Mouse (Mus musculus) hindbrain, embryonic 11.5 days (tissue): ENCODE data around the gene Stam. TPM values are rescaled to one million over a fixed set of nuclear protein-coding genes. Genes with fewer than 3 reads are reported as not detected.
A peak's percentile ranks its signal among the peaks of the same experiment; 100 is the strongest.
"Not testable (repeated sequence)": the region's sequence is repeated elsewhere in the genome, so short reads cannot be mapped to it uniquely, and the experiment has no call there.

ENCODE experiments used
- ATAC-seq: fragments of 200-750 bp; cut with Nextera tagmentation; 2 replicates; pipeline ENCODE4 v1.8.0; 2017; ENCODE audit warnings: mild to moderate bottlenecking, moderate TSS enrichment, moderate library complexity; ENCODE audit not compliant: low FRiP score
- DNase-seq: peaks from one replicate; pipeline ENCODE4 v3.0.0-alpha.2; 2015; ENCODE audit warnings: low spot score
- H3K27ac ChIP-seq: fragments of 300-500 bp; sonication (generic); 2 replicates; pipeline ENCODE4 v1.5.1; 2014; ENCODE audit warnings: mild to moderate bottlenecking, low read depth, low read length
- H3K27me3 ChIP-seq: fragments of 300-500 bp; sonication (generic); 2 replicates; pipeline ENCODE4 v1.6.1; 2014; ENCODE audit warnings: mild to moderate bottlenecking, low read length, moderate library complexity, mixed read lengths; ENCODE audit not compliant: control insufficient read depth, insufficient read depth
- H3K36me3 ChIP-seq: fragments of 300-500 bp; sonication (generic); 2 replicates; pipeline ENCODE4 v1.6.1; 2014; ENCODE audit warnings: mild to moderate bottlenecking, low read length, moderate library complexity, mixed read lengths; ENCODE audit not compliant: control insufficient read depth, insufficient read depth
- H3K4me1 ChIP-seq: fragments of 300-500 bp; sonication (generic); replicated peaks from 2 replicates; pipeline ENCODE4 v1.6.1; 2014; ENCODE audit warnings: low read length, mixed read lengths; ENCODE audit not compliant: control insufficient read depth, insufficient read depth
- H3K4me2 ChIP-seq: fragments of 300-500 bp; sonication (generic); replicated peaks from 2 replicates; pipeline ENCODE4 v1.6.1; 2014; ENCODE audit warnings: mild to moderate bottlenecking, low read depth, low read length
- H3K4me3 ChIP-seq: fragments of 300-500 bp; sonication (generic); 2 replicates; pipeline ENCODE4 v1.5.1; 2014; ENCODE audit warnings: low read depth, low read length
- H3K9ac ChIP-seq: fragments of 300-500 bp; sonication (generic); 2 replicates; pipeline ENCODE4 v1.6.1; 2014; ENCODE audit warnings: low read depth, low read length
- H3K9me3 ChIP-seq: fragments of 300-500 bp; sonication (generic); 2 replicates; pipeline ENCODE4 v1.6.1; 2016; ENCODE audit warnings: low read length; ENCODE audit not compliant: control insufficient read depth
- WGBS: fragments of 180-500 bp; shearing (Covaris S2); extraction: QIAGEN DNeasy Blood & Tissue Kit; methylation state at CpG from one replicate; pipeline ENCODE4 v1.1.7; 2014; 5-methylcytosine and 5-hydroxymethylcytosine counted together
- polyA plus RNA-seq: library from polyadenylated mRNA; unstranded; fragments of >200 nt; fragmentation: Nextera tagmentation; extraction: Ambion mirVana; gene quantifications from 2 replicates; pipeline ENCODE4 v1.2.1, GENCODE M21; 2014

The Stam gene
- polyA plus RNA-seq, 1 experiment from 2014 or later: 116 TPM

DNA sequence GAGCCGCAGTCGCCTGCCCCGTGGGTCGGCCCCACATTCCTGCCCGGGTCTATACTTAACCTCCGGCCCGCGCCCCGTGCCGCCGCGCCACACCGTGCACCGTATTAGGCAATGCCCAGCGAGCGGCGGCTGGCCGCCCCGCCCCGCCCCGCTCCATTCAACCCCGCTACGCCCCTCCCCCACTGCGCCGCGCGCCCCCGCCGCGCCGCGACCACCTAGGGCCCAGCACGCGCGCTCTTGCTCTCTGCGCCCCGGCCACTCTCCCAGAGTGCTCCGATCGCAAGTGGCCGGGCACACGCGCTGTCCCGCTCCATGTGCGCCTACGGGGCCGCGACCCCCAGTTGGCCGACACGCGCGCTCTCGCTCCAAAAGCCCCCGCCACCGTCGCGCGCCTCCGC is 18.7 kb upstream of the Stam start:
- Histone ChIP-seq H3K4me2 (peak overlapping the region; percentile 66), H3K9ac (peak overlapping the region; percentile 79), H3K27me3 (no peaks in the 10 kb centered on the region), H3K4me3 (peak overlapping the region; percentile 78), H3K36me3 (no peaks in the 10 kb centered on the region), H3K9me3 (no peaks in the 10 kb centered on the region), H3K27ac (peak overlapping the region; percentile 88), H3K4me1 (no peaks in the 10 kb centered on the region)
- DNase-seq (no peak), ATAC-seq (peak; percentile 94)
- under 1% methylated on average over 48 of the region's 58 CpGs for WGBS

- H3K9ac ChIP-seq: peak within 1 kb of the TSS; percentile 79
- under 1% methylated on average over 60 of the region's 101 CpGs for WGBS
- peak; percentile 95 for DNase-seq
- ATAC-seq: peak; percentile 90
- H3K4me3 ChIP-seq: peak within 1 kb of the TSS; percentile 78
- H3K27me3 ChIP-seq: no peaks in the 10 kb centered on the region
- no peaks in the 10 kb centered on the region for H3K9me3 ChIP-seq
- peak within 1 kb of the TSS; percentile 66 for H3K4me2 ChIP-seq
- H3K4me1 ChIP-seq: no peaks in the 10 kb centered on the region
- H3K36me3 ChIP-seq: no peaks in the 10 kb centered on the region
- peak within 1 kb of the TSS; percentile 88 for H3K27ac ChIP-seq
Observed at GRCm38 (mm10) chr2:14055566-14056331, 18.1 kb upstream of the Stam start, which contains the start of gene Hacd1. TSS of gene Hacd1 (minus strand) at chr2:14056135.

DNA sequence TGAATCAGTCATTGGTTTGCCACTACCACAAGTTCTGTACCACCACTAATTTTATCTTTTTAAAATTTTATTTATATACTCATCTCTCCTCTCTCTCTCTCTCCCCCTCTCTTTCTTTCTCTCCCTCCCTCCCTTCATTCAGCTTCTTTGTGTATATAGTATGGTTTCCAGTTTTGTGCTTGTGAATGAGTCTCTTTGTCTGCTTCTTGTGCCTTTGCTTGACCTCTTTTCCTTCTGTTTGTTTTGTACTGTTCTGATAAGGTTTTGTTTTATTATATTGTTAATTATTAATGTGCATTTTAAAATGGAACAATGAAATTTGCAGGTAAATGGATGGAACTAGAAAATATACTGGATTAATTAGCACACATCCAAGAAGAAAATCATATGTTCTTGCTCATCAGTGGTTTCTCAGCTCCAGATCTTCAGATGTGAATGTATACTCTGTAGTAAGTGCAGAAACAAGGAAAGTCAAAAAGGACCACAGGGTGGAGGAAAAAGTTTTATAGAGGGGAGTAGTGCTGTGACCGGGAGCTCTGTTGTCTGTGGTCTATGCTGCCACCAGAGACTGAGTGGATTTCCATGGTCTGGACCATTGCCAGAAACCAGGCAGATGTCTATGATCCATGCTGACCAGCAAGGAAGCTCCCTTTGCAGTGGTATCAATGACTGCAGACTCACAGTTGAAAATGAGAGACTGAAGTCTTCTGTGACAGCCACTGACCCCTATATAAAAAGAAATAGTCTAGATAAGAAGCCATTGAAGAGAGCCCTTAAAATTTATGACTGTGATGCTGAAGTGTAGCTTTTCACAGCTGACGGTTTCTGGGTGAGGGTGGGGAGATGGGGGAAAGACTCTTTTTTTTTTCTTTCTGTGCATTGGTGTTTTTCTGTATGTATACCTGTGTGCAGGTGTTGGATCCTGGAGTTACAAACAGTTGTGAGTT is 7.9 kb upstream of the Stam start:
- Histone ChIP-seq H3K4me2 (no peak overlapping the region), H3K36me3 (no peaks in the 10 kb centered on the region), H3K9ac (no peak overlapping the region), H3K9me3 (no peaks in the 10 kb centered on the region), H3K27ac (no peak overlapping the region), H3K27me3 (no peaks in the 10 kb centered on the region), H3K4me3 (no peak overlapping the region), H3K4me1 (no peaks in the 10 kb centered on the region)
- DNase-seq: no peak
- 80% methylated on average over 2 of the region's 2 CpGs for WGBS
- ATAC-seq: no peak

GRCm38 (mm10) chr2:14069027-14069426 is 4.9 kb upstream of the Stam start:
- no peaks in the 10 kb centered on the region for H3K27me3 ChIP-seq
- DNase-seq (no peak), ATAC-seq (no peak)
- H3K4me3 ChIP-seq: no peak overlapping the region
- no peaks in the 10 kb centered on the region for H3K36me3 ChIP-seq
- H3K4me2 ChIP-seq: no peak overlapping the region
- H3K27ac ChIP-seq: no peak overlapping the region
- no peaks in the 10 kb centered on the region for H3K9me3 ChIP-seq
- no peak overlapping the region for H3K9ac ChIP-seq
- WGBS: 92% methylated on average over 2 of the region's 2 CpGs
- no peaks in the 10 kb centered on the region for H3K4me1 ChIP-seq

DNA sequence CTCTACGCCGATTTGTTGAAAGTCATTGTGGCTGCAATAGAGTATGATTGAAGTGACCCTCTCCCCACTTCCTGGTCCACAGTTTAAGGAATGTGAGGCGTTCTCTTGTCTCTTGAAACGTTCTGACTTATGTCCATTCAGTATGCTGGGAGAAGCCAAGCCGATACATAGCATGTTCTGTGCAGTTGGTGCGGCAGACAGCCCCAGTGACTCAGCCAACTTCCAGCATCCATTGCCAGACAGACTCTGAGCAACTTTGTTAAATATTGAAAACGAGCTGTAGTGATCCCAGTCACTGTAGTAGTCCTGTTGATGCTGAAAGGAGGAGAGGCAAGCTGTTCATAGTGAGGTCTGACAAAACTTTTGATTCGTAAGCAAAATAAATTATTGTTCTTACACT is 3.4 kb upstream of the Stam start:
- Histone ChIP-seq H3K4me3 (no peak overlapping the region), H3K4me2 (no peak overlapping the region), H3K9me3 (no peaks in the 10 kb centered on the region), H3K27me3 (no peaks in the 10 kb centered on the region), H3K9ac (no peak overlapping the region), H3K27ac (no peak overlapping the region), H3K4me1 (no peaks in the 10 kb centered on the region), H3K36me3 (no peaks in the 10 kb centered on the region)
- ATAC-seq (no peak), DNase-seq (no peak)
- WGBS: 82% methylated on average over 8 of the region's 8 CpGs

DNA sequence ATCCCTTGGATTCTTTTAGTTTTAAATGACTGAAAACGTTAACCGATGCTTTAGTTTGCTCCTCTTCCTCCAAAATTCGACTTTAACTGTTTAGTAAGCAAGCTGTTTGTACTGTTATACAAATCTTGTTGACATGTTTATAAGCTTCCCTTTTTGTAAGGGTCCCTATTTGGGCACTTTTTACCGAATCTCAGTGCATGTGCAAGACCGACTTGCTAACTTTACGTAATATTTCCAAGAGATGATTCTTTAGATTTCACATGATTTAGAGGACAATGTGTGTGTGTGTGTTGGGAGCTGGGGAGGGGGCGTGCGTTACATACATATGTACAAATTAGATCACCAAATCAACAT is 913 bp upstream of the Stam start:
- DNase-seq (no peak), ATAC-seq (no peak)
- no peaks in the 10 kb centered on the region for H3K27me3 ChIP-seq
- H3K36me3 ChIP-seq: no peaks in the 10 kb centered on the region
- H3K9ac ChIP-seq: peak overlapping the region; percentile 89
- peak overlapping the region; percentile 91 for H3K4me3 ChIP-seq
- H3K4me1 ChIP-seq: no peaks in the 10 kb centered on the region
- no peaks in the 10 kb centered on the region for H3K9me3 ChIP-seq
- H3K27ac ChIP-seq: peak overlapping the region; percentile 86
- H3K4me2 ChIP-seq: peak overlapping the region; percentile 70
- WGBS: 25% methylated on average over 8 of the region's 8 CpGs

DNA sequence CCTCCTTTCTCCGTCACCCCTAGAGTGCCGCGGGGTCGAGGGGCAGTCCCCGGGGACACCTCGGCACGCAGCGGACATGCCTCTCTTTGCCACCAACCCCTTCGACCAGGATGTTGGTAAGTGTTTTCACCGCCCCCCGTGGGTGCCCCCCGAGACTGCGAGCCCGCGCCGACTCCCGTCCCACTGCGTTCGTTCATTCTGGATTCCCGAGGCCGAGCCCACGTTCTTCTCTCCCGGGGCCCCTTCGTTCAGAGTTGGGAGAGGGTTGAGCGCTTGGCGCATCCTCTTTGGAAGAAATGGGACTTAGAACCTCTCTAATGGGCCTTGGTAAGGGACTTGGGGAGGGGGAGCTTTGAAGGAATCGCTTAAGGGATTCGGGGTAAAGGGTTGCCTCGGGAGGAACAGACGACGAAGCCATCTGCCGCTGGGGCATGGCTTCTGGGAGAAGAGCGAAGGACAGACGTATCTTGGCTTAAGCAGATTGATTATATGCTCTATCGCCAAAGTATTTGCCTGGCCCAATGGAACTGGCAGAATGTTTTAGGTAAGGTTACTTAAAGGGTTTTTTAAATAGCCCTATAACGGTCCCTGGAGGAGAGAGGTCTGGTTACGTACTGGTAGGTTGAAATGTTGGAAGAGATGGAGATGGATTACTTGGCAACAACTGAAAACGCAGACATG is 463 bp downstream of the Stam start:
- H3K9me3 ChIP-seq: no peaks in the 10 kb centered on the region
- no peaks in the 10 kb centered on the region for H3K36me3 ChIP-seq
- peak overlapping the region; percentile 89 for H3K9ac ChIP-seq
- H3K4me2 ChIP-seq: peak overlapping the region; percentile 70
- H3K27me3 ChIP-seq: no peaks in the 10 kb centered on the region
- no peaks in the 10 kb centered on the region for H3K4me1 ChIP-seq
- peak overlapping the region; percentile 91 for H3K4me3 ChIP-seq
- peak overlapping the region; percentile 86 for H3K27ac ChIP-seq
- DNase-seq: no peak
- WGBS: under 1% methylated on average over 38 of the region's 38 CpGs
- ATAC-seq: peak; percentile 44; the same call in 1 of the 2 replicates

DNA sequence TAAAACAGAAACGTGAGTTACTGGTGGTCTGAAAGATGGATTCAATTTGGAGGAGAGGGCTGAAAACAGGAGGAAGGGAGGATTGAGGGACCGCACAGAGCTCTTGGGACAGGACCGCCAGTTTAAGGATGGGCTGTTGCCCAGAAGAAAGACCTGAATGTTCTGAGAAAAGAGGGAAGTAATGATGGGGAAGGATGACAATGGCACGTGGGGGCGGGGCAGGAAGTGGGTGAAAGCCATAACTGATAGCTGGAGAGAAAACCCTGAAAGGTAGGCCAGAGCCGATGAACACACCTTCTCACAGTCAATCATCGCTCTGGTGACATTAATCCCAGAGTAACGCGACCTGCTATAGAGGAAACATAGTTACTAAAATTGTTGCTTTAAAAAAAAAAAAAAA is 4.6 kb downstream of the Stam start:
- 91% methylated on average over 8 of the region's 9 CpGs for WGBS
- H3K27me3 ChIP-seq, H3K9me3 ChIP-seq, H3K9ac ChIP-seq, H3K27ac ChIP-seq, H3K4me2 ChIP-seq, DNase-seq, H3K4me1 ChIP-seq, H3K4me3 ChIP-seq, H3K36me3 ChIP-seq, ATAC-seq: not testable (repeated sequence)
